Mouse (Mus musculus): ENCODE measurements around the gene Draxin.

- TF ChIP-seq CTCF (conservative IDR thresholded peaks at IDR 0.05 in 1 of 2, IDR thresholded peaks at IDR 0.05 in 1 of 2; ENCODE audit: low read depth in 2 of 2, low read length in 2 of 2) (no peak), RCOR1 (conservative IDR thresholded peaks at IDR 0.05; ENCODE audit: low read depth, low read length) (no peak), JUND (conservative IDR thresholded peaks at IDR 0.05; ENCODE audit: low read depth, low read length) (no peak), USF1 (IDR thresholded peaks at IDR 0.05; ENCODE audit: low read depth, low read length) (no peak), EP300 (IDR thresholded peaks at IDR 0.05; ENCODE audit: low read length) (no peak), POLR2A (IDR thresholded peaks at IDR 0.05; ENCODE audit: low read depth, low read length) (no peak), CHD1 (IDR thresholded peaks at IDR 0.05; ENCODE audit: low read depth, low read length) (no peak), NELFE (IDR thresholded peaks at IDR 0.05; ENCODE audit: low read depth, low read length) (no peak), ELF1 (IDR thresholded peaks at IDR 0.05; ENCODE audit: low read depth, low read length) (no peak), ZNF384 (IDR thresholded peaks at IDR 0.05; ENCODE audit: low read depth, low read length) (no peak)
These were observed 1.1 kb upstream of the Draxin start for GRCm38 (mm10) chr4:148131497-148132081.
